Mouse (Mus musculus) liver, postnatal 0 days (tissue): ENCODE data around the gene Zfr. TPM values are rescaled to one million over a fixed set of nuclear protein-coding genes. Genes with fewer than 3 reads are reported as not detected.
"Not testable (repeated sequence)": the region's sequence is repeated elsewhere in the genome, so short reads cannot be mapped to it uniquely, and the experiment has no call there.

Source experiments
- ATAC-seq: fragments of 200-750 bp; cut with Nextera tagmentation; 2 replicates; pipeline ENCODE4 v1.8.0; 2017; ENCODE audit warnings: mild to moderate bottlenecking, moderate library complexity
- DNase-seq: peaks from one replicate; pipeline ENCODE4 v3.0.0-alpha.2; 2016
- H3K27ac ChIP-seq: fragments of 300-500 bp; sonication (generic); 2 replicates; pipeline ENCODE4 v1.5.1; 2014; ENCODE audit warnings: antibody characterized with exemption, moderate library complexity, mild to moderate bottlenecking, low read depth
- H3K27me3 ChIP-seq: fragments of 300-500 bp; sonication (generic); 2 replicates; pipeline ENCODE4 v1.6.1; 2014; ENCODE audit warnings: low read length, control low read depth, mixed read lengths; ENCODE audit not compliant: insufficient read depth
- H3K36me3 ChIP-seq: fragments of 300-500 bp; sonication (generic); replicated peaks from 2 replicates; pipeline ENCODE4 v1.6.1; 2014; ENCODE audit warnings: mild to moderate bottlenecking, control low read depth, low read length, moderate library complexity, mixed read lengths; ENCODE audit not compliant: insufficient read depth
- H3K4me1 ChIP-seq: fragments of 300-500 bp; sonication (generic); 2 replicates; pipeline ENCODE4 v1.6.1; 2014; ENCODE audit warnings: antibody characterized with exemption, mild to moderate bottlenecking, control low read depth; ENCODE audit not compliant: insufficient read depth
- H3K4me2 ChIP-seq: fragments of 300-500 bp; sonication (generic); 2 replicates; pipeline ENCODE4 v1.6.1; 2014; ENCODE audit warnings: low read depth, mild to moderate bottlenecking, low read length, moderate library complexity, mixed read lengths
- H3K4me3 ChIP-seq: fragments of 300-500 bp; sonication (generic); 2 replicates; pipeline ENCODE4 v1.5.1; 2014; ENCODE audit warnings: low read depth, low read length
- H3K9ac ChIP-seq: fragments of 300-500 bp; sonication (generic); replicated peaks from 2 replicates; pipeline ENCODE4 v1.6.1; 2014; ENCODE audit warnings: mild to moderate bottlenecking, moderate library complexity
- H3K9me3 ChIP-seq: fragments of 300-500 bp; sonication (generic); 2 replicates; pipeline ENCODE4 v1.6.1; 2016; ENCODE audit warnings: mild to moderate bottlenecking, control low read depth, low read length, mixed read lengths
- CTCF ChIP-seq: sonication (generic); IDR thresholded peaks from 2 replicates; pipeline ENCODE4 v1.5.1; 2016; ENCODE audit warnings: antibody characterized with exemption, low read depth
- EP300 ChIP-seq: IDR thresholded peaks from 2 replicates; pipeline ENCODE4 v1.6.1; 2016; ENCODE audit warnings: antibody characterized with exemption, low read depth, mild to moderate bottlenecking
- WGBS: fragments of 180-500 bp; shearing (Covaris S2); extraction: QIAGEN DNeasy Blood & Tissue Kit; methylation state at CpG from one replicate; pipeline ENCODE4 v1.1.7; 2014; ENCODE audit not compliant: insufficient replicate concordance; 5-methylcytosine and 5-hydroxymethylcytosine counted together
- polyA plus RNA-seq: library from polyadenylated mRNA; unstranded; fragments of >200 nt; fragmentation: Nextera tagmentation; extraction: Ambion mirVana; gene quantifications from 2 replicates; pipeline ENCODE4 v1.2.1, GENCODE M21; 2015

Zfr gene
- polyA plus RNA-seq, 1 experiment from 2014 or later, result 33.5 TPM

DNA sequence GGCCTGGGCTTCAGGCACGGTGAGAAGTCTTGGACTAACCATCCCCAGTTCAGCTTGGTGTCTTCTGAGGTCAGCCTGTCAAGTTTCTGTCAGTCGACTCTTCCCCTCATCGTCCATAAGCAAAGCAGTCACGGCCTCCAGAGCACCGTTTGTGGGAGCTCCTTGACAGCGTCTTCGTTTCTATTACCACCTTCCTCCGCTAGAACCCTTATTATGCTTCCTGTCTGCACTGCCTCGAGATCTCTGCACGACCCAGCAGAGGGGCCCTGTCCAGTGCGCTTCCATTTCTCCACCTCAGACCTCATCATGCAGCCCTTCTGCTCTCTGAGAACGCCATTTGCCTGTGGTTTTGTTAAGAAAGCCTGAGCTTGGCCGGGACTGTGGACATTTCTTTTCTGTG is 99.2 kb downstream of the Zfr start:
- Histone ChIP-seq H3K9me3 (no peaks in the 10 kb centered on the region), H3K4me3 (no peak overlapping the region), H3K27ac (peak overlapping the region; percentile 34; the same call in 1 of the 2 replicates), H3K4me1 (peaks cover 26% of the 10 kb centered on the region), H3K4me2 (no peak overlapping the region), H3K27me3 (no peaks in the 10 kb centered on the region), H3K9ac (no peak overlapping the region), H3K36me3 (no peaks in the 10 kb centered on the region)
- no peak for DNase-seq
- TF ChIP-seq EP300, result no peak
- TF ChIP-seq CTCF, result no peak
- ATAC-seq, result no peak
- 33% methylated on average over 13 of the region's 13 CpGs for WGBS

DNA sequence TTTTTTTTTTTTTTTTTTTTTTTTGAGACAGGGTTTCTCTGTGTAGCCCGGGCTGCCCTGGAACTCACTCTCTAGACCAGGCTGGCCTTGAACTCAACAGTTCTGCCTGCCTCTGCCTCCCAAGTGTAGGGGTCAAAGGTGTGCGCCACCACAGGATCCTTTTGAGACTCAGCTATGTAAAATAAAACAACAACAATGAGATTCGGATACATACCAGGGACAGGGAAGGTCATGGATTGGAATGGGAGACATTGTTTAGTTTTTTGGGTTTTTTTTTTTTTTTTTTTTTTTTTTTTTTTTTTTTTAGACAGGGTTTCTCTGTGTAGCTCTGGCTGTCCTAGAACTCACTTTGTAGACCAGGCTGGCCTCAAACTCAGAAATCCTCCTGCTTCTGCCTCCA is 99.7 kb downstream of the Zfr start:
- ATAC-seq, H3K36me3 ChIP-seq, H3K4me2 ChIP-seq, H3K9ac ChIP-seq, H3K9me3 ChIP-seq, DNase-seq, H3K27ac ChIP-seq, H3K4me3 ChIP-seq, H3K27me3 ChIP-seq: not testable (repeated sequence)
- WGBS, result 67% methylated on average over 3 of the region's 3 CpGs
- H3K4me1 ChIP-seq, result peaks cover 26% of the 10 kb centered on the region

DNA sequence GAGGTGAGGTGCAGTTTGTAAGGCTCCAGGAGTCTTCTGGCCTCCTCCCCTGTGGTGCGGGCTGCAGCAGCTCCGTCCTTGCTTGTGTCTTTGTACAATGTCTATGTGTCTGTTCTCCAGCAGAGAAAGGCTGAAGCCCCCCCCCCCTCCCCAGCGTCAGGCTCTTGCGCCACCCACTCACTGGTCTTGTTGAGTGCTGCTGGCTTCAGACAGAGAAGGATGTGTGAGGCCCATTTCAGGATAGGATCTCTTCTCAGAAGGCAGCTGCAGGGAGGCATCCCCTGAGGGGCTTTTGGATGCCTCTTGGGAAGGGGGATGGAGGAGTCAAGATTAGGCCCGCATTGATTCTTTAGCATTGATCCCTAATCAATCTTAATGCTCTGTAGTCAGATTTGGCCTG is 100.2 kb downstream of the Zfr start:
- H3K36me3 ChIP-seq, result no peaks in the 10 kb centered on the region
- TF ChIP-seq CTCF, result no peak
- TF ChIP-seq EP300, result no peak
- H3K9ac ChIP-seq, result no peak overlapping the region
- no peaks in the 10 kb centered on the region for H3K27me3 ChIP-seq
- DNase-seq (no peak), ATAC-seq (0 out of 2 replicates have a peak, but pooled peaks have one; percentile 15)
- peaks cover 31% of the 10 kb centered on the region for H3K4me1 ChIP-seq
- WGBS, result 59% methylated on average over 5 of the region's 5 CpGs
- H3K9me3 ChIP-seq, result no peaks in the 10 kb centered on the region
- H3K4me2 ChIP-seq, result no peak overlapping the region
- no peak overlapping the region for H3K4me3 ChIP-seq
- no peak overlapping the region for H3K27ac ChIP-seq

DNA sequence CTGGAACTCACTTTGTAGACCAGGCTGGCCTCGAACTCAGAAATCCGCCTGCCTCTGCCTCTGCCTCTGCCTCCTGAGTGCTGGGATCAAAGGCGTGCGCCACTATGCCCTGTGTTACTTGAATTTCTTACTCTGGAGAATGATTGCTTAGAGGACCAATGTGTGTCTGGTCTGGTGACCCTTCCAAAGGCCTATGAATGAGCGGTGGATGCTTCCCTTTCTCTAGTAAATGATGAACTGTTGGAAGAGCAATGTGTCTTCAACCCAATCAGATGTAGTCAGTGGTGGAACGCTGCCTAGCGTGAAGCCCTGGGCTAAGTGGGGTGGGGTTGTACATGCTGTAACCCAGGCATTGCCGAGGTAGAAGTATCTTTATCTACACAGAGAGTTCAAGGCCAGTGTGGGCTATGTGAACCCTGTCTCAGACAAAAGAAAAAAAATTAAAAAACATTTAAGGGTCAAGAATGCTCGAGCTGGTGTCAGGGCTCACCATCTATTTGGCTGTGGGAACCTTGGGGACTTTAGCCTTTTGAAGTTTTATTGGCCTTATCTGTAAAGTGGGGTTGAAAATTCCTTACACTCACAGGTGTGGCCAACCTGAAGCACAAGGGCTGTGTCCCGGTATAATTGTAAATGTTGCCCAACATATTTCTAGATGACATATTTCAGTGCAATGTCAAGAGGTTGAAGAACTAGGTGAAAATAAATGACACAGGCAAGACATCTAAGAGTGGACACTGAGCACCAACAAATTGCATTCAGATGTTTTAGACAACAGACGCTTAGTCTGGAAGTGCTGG is 101.2 kb downstream of the Zfr start:
- DNase-seq (no peak), ATAC-seq (no peak)
- no peaks in the 10 kb centered on the region for H3K36me3 ChIP-seq
- H3K9me3 ChIP-seq, result no peaks in the 10 kb centered on the region
- WGBS, result 71% methylated on average over 11 of the region's 11 CpGs
- no peak overlapping the region for H3K27ac ChIP-seq
- peaks cover 36% of the 10 kb centered on the region for H3K4me1 ChIP-seq
- H3K9ac ChIP-seq, result no peak overlapping the region
- H3K27me3 ChIP-seq, result no peaks in the 10 kb centered on the region
- no peak overlapping the region for H3K4me2 ChIP-seq
- TF ChIP-seq CTCF, result no peak
- H3K4me3 ChIP-seq, result no peak overlapping the region

DNA sequence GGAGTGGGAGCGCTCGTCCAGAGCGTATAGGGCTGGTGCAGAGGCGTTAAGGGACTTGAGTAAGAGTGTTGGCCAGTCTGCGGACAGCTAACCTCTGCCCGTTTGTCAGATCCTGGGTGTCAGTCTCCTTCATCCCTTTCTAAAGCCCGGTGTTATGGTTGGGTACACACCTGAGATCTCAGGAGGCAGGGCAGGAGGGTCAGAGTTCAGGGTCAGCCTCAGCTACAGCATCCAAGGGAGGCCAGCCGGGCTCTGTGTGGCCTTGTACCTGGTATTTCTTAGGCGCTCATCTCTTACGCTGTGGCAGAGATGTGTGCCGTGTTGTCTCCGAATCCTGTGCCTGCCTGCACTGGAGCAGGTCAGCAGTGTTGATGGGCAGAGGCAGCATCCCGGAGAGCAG is 103.5 kb downstream of the Zfr start:
- H3K27me3 ChIP-seq, result no peaks in the 10 kb centered on the region
- no peaks in the 10 kb centered on the region for H3K36me3 ChIP-seq
- H3K9ac ChIP-seq, result peak overlapping the region; percentile 26; the same call in 1 of the 2 replicates
- TF ChIP-seq EP300, result no peak
- TF ChIP-seq CTCF, result no peak
- H3K4me3 ChIP-seq, result no peak overlapping the region
- peaks cover 31% of the 10 kb centered on the region for H3K4me1 ChIP-seq
- 72% methylated on average over 13 of the region's 13 CpGs for WGBS
- no peak overlapping the region for H3K4me2 ChIP-seq
- no peaks in the 10 kb centered on the region for H3K9me3 ChIP-seq
- H3K27ac ChIP-seq, result no peak overlapping the region
- no peak for ATAC-seq
- DNase-seq, result no peak

DNA sequence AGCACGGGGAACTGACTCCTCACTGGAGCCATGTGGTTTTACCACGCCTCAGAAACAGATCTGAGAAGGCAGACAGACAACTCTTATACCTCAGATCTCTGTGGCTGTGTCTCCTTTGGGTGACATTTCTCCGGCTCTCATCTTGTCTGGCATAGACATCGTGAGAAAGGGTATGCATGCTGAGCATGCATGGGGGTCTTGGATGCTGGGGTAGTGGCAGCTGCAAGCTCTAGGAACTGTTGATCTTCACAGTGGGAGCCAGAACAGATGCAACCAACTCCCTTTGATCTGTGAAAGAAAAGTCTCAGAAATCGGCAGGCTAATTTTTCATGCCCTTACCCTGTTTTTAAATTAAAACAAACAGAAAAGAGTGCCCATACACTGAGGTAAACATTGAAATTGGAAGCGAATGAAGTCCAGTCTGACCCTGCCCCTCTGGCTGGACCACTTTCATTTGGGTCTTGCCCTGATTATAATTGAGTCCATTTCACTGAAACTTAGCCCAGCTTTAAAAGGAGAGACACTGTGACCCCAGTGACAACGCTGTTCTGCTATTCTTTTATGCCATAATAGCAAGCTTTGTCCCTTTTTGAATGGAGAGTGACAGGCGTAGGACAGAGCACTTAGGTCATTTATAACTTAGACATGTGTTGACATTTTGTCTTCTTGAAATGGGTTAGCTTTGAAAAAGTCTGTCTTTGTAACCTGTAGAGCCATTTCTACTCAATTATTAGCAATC is 105.1 kb downstream of the Zfr start:
- no peaks in the 10 kb centered on the region for H3K36me3 ChIP-seq
- no peak overlapping the region for H3K9ac ChIP-seq
- 58% methylated on average over 8 of the region's 8 CpGs for WGBS
- no peaks in the 10 kb centered on the region for H3K9me3 ChIP-seq
- ATAC-seq (no peak), DNase-seq (no peak)
- no peak overlapping the region for H3K27ac ChIP-seq
- H3K27me3 ChIP-seq, result no peaks in the 10 kb centered on the region
- H3K4me1 ChIP-seq, result peaks cover 39% of the 10 kb centered on the region
- H3K4me2 ChIP-seq, result no peak overlapping the region
- H3K4me3 ChIP-seq, result no peak overlapping the region
- TF ChIP-seq EP300 (no peak), CTCF (no peak)
